Mouse (Mus musculus): ENCODE measurements around the gene Gm45808. TPM values are rescaled to one million over a fixed set of nuclear protein-coding genes. Genes with fewer than 3 reads are reported as not detected.
A peak's percentile ranks its signal among the peaks of the same experiment; 100 is the strongest.
"Not testable (repeated sequence)": the region's sequence is repeated elsewhere in the genome, so short reads cannot be mapped to it uniquely, and the experiment has no call there.

Gm45808 gene
- 1 to 10 TPM in 1 of 4 experiments, not detected in 3; 2.0 TPM for total RNA-seq (2022)

DNA sequence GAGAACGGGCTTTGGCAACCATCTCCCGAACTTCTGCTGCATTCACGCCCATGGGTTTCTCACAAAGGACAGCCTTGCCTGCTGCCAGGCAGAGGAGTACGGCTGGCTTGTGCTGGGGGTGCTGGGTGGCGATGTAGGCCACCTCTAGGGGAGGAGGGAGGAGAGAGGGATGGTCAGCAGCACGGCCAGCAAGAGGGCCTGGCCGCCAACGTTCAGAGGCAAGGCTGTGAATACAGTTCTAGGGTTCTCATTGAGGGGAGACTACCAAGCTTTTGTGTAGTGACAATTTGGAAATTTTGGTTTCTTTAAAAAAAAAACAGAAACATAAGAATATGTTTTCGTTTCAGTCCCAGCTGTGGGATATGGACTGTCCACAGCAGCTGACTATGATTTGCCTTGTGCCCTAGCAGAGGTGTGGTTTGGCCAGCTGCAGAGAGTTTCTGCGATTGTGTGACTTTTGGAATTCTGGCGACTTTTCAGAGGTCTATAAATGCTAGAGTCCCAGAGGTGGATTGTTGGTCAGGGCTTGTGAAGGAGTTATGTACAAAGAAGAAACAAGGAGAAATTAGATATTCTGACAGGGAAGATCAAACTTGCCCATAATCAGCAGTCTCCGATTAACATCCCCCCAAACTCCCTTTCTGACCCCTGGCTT lies at the start of gene Gm45808:
Gm45808 (minus strand) TSS at position 51 of the 655 bp plus-strand sequence.
- no peak for DNase-seq (ENCODE audit: low spot score in 2 of 2)

DNA sequence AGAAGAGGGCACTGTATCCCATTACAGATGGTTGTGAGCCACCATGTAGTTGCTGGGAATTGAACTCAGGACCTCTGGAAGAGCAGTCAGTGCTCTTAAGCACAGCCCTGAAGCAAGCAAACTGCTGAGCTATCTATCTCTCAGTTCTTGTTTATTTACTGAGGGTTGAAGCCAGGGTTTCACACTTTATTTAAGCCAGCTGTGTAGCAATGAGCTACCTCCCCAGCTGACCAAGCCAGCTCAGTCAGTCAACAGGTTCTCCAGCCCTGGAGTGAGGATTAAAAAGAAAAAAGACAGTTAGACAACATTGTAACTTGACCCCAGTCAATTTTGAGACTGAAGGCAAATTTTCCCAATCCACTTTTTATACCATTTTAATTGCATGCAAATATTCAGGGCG lies 49.1 kb upstream of the Gm45808 start:
- no peak for DNase-seq (ENCODE audit: low spot score in 2 of 2)

DNA sequence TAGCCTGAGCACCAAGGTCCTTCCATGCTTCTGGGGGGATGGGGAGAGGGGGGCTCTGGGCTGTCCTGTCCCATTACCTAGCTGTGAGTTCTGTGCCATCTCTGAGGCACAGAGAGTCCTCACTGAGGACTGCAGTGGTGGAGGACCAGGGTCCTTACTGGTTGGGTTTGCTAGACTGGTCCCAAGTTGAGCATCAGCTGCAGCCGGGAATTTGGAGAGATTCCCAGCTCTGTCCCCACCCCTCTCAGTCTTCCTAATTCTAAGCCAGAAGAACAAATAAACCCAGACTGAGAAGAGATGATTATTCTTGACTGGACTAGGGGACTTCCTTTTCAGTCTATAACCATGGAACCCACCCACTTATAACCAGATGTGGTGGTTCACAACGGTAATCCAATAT lies 44.0 kb upstream of the Gm45808 start:
- DNase-seq (ENCODE audit: low spot score in 2 of 2), result no peak

DNA sequence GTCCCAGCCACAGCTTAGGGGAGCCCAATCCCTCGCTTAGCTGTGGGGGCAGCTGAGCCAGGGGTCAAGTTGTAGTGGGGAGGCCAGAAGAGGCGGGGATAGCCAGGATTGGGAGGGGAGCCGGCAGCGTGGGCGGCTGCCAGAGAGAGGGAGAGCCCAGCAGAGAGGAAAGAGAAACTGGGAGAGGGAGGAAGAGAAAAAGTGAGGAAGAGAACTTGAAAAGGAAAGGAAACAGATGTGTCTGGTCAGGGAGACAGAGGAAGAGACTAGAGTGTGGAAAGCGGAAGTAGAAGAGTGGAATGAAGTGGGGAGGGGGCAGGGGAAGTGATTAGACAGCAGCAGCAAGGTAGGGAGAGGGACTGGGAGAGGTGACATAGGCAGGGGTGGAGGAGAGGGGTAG lies 42.9 kb upstream of the Gm45808 start:
- DNase-seq (ENCODE audit: low spot score in 2 of 2), result no peak

DNA sequence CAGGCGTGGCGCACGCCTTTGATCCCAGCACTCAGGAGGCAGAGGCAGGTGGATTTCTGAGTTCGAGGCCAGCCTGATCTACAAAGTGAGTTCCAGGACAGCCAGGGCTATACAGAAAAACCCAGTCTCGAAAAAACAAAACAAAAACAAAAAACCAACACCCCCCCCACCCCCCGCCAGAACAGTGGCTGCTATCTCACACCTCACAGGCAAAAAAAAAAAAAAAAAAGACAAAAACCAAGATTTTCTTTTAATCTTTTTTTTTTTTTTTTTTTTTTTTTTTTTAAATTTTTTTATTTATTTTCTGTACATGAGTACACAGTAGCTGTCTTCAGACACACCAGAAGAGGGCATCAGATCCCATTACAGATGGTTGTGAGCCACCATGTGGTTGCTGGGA lies 40.6 kb upstream of the Gm45808 start:
- DNase-seq (ENCODE audit: low spot score in 2 of 2), result not testable (repeated sequence)

DNA sequence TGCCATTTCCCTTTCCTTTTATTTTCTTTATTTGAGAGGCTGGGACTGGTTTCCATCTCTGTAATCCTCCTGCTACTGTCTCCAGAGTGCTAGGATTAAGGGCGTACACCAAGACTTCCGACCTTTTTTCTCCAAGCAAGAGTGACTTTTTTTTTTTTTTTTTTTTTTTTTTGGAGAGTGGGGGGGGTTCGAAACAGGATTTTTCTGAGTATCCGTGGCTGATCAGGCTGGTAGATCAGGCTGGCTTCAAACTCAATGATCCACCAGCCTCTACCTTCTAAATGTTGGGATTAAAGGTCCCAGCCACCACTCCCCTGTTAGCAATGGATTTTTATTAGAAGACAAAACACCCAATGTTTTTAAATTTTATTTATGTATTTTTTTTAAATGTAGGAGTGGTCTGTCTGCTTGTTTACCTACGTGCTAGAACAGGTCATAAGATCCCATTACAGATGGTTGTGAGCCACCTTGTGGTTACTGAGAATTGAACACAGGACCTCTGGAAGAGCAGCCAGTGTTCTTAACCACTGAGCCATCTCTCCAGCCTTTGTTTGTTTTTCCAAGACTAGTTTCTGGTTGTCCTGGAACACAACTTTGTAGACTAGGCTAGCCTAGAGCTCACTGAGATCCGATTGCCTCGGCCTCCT lies 40.0 kb upstream of the Gm45808 start:
- no peak for DNase-seq (ENCODE audit: low spot score in 2 of 2)

DNA sequence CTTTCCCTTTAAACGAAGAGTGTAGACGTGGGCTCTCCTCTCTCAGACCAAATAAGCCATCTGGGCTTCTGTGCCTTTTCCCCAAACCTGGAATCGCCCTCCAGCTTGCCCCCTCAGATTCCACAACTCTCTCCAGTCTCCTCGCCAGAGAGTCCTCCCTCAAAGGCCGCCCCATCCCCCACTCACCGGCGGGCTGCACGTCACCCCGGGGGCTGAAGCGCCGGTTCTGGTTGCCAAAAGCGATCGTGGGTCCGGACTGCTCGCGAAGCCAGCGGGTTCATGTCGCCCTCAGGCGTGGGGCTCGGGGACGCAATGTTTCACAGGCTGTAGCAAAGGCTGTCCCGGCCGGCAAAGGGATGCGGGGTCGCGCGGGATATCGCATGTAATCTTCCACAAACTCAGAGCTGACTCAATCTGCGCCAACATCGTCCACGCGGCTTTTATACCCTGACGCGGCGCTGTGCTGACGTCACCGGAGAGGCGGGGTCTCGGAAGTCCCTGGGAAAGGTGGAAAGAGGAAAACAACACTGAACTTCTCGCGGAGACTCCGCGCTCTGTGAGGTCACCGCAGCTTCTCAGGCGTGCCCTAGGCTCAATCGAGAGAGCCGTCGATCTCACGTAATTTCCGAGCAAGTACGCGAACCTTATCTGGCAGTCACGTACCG lies 39.3 kb upstream of the Gm45808 start, which contains the start of the genes Ppp1r15a and Plekha4:
Ppp1r15a (minus strand) TSS at position 460 of the 665 bp plus-strand sequence.
Plekha4 (plus strand) TSS at position 522 of the 665 bp plus-strand sequence.
- DNase-seq (ENCODE audit: low spot score in 2 of 2), result peak; percentile 90 to 95

DNA sequence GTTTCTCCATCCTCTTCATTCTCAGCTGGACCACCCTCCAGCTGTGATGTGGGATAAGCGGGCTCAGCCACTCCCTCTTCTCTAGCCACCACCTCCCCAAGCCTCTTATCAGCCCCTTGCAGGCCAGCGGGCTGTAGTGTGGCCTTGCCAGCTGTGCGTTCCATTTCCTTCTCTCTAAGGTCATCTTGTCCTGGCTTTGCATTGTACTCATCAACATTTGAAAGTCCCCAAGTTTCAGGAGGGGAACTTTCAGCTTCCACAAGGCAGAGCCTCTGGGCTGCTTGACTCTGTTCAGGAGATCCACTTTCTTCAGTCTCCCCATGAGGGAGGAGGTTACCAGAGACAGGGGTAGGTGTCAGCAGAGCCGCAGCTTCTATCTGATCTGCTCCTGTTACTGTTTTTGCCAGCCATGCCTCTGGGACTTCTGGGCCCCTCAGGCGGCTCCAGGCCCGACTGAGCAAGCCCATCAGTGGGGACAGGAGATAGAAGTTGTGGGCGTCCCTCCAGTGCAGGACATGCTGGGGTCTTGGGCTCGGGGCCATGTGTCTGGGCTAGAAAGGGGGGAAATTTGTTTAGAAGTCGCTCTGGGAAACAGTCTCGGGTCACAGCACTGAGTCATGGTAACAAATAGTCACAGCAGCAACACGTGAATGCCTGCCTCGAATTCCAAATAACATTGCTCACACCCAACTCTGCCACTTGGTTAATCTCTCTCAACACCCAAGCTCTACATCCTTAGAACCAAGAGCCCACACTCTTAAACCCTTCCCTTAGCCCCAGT lies 38.4 kb upstream of the Gm45808 start:
- DNase-seq (ENCODE audit: low spot score in 2 of 2), result no peak

DNA sequence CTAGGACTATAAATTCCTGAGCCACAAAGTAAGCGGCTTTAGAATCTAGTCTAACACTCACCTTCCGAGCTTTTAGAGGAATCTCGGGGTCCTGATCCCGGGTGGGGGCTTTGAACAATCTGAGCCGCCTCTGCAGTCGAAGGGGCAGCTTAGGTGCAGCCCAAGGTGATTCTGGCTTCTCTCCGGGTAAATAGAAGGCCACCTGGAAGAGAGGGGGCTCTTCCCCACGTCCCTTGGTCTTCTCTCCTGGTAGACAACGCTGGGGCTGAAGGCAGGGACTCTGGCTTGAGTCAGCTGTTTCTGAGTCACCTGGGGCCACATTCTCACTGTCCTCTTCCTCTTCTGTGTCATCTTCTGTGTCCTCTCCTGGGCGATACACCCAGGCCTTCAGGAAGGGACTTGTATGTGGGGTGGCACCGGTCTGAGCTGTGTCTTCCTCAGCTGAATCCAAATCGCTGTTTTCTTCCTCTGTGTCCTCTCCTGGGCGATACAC lies 37.1 kb upstream of the Gm45808 start:
- DNase-seq (ENCODE audit: low spot score in 2 of 2), result no peak

DNA sequence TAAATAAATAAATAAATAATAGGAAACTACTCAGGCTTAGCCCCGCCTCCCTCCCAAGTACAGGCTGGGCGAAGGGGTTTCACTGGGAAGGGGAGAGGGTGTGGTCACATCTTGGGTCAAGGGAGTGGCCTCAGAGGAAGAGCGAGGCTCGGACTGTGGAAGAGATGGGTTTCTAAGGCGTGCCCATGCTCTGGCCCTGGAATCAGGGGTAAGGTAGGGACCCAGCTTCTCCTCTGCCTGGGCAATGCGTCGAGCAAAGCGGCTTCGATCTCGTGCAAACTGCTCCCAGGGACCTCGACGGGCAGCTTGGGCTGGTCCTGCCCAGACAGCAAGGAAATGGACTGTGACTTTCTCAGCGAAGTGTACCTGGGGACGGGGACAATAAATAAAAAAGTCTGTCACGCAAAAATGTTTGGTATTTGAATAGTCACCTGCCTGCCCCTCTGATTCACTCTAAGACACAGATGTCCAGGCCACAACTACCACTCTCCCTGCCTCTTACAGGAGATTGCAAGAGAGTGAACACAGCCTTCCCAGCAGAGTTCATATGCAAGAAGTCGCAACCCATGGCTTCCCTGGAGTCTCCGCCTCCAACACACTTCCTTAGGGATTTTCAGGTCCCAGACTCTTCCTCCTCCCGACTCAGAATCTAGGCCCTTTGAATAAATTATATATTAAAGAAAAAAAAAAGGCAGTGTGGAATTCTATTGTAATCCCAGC lies 36.5 kb upstream of the Gm45808 start:
- no peak for DNase-seq (ENCODE audit: low spot score in 2 of 2)

DNA sequence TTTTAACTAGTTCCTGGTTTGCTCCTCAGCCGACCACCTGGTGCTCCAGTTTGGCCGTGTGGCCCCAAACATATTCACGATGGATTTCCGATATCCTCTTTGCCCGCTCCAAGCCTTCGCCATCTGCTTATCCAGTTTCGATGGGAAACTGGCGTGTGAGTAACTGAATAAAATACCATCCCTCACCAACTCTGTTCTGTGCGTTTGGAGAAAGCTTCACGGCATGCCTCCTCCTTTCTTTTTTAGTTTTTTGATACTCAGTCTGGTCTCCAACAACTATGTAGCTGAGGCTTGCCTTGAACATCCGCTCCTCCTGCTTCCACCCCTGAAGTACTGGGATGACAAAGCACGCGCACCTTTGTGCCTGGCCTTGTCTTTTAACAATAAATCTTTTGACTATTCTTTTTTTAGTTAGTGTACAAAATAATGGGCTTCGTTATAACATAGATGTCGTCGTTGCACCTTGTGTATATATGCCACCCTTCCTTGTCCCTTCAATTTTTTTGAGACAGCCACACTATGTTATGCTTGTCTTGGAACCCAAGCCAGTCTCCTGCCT lies 35.7 kb upstream of the Gm45808 start:
- no peak for DNase-seq (ENCODE audit: low spot score in 2 of 2)

DNA sequence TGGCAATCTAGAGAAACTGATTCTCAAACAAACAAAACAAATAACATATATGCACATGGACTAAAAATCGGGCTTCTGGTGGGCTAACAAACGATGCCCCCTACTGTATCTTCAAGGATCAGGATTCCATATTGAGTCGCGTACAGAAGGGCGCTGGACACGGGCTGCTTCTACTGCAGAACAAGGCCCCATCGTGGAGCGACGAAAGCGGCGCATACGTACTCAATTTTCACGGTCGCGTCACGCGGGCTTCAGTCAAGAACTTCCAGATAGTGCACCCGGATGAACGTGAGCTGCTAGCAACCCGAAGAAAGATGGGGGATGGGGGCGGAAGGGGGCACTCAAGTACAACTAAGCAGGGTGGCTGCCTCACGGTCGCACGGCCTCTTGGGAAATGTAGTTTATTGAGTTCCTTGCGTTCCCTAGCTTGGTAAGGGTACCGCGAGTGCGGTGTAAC lies 35.1 kb upstream of the Gm45808 start:
- DNase-seq (ENCODE audit: low spot score in 2 of 2), result peak; percentile 88 to 89

DNA sequence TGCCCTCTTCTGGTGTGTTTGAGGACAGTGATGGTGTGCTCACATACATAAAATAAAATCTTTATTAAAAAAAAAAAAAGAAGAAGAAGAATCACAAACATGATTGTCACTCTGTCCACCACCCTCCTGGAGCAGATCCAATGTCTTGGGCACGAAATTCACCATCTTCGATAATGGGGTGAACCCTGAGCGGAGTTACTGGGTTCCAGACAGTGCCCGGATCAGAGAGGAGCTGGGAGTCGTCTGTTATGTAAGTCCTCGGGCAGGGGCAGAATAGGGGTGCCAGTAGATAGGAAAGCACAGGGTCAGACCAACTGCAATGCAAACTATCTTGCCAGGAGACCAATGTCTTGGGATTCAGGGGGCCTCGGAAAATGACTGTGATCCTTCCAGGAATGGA lies 34.0 kb upstream of the Gm45808 start:
- no peak for DNase-seq (ENCODE audit: low spot score in 2 of 2)

DNA sequence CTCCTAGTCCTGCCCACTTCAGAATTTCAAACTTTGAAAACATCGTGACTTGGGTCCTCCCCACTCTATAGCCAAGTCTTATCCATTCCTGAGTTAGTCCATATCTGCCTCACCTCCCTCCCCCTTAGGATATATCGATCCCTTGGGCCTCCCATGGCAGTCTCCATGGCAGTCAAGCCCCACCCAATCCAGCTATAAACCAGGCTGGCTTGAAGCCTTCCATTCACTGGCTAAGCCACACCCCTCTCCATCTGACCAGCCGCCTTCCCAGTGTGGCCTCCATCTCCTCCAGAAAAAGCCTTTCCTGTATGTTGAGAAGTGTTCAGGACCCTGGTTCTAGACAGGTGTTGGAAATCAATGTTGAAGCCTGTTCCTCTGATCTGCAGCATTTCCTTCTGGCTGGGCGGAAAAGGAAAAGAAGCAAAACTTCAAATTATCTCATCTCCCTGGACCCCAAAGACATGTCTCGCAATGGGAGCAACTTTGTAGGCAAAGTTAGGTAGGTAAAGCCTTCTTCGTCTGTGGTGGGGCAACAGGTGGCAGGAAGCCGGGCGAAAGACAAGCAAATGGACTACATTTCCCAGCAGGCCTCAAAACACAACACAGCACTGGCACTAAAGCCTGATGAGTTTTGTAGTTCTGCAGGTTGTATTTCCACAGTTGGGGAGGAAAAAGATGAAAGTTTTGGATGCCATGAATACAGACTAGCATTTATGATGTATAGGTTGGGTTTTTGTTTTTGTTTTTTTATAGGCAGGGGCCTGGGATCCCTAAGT lies 32.9 kb upstream of the Gm45808 start:
- DNase-seq (ENCODE audit: low spot score in 2 of 2), result no peak

DNA sequence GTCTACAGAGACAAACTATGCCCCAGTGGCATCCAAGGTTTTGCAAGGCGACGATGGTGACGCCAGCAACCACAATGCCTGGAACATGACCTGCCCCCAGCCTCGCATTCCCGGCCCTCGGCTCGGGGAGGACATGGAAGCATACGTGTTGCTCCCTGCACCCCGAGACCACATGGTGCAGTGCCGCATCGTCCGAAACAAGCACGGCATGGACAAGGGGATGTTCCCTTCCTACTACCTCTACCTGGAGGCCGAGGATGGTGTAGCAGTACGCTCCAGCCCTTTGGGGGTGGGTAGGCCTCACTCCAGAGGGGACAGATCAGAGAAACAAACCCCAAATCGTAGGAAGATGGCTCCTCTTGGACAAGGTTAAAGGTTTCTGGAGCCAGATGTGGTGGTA lies 32.0 kb upstream of the Gm45808 start:
- DNase-seq (ENCODE audit: low spot score in 2 of 2), result no peak

DNA sequence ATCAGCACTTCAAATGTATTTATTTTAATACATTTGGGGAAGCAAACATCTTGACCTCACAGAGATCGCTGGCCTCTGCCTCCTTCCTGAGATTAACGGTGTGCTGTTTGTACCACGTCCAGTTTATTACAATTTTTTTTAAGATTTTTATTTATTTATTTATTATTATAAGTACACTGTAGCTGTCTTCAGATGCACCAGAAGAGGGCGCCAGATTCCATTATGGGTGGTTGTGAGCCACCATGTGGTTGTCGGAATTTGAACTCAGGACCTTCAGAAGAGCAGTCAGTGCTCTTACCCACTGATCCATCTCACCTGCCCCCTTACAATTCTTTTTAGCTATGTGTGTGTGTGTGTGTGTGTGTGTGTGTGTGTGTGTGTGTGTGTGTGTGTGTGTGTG lies 30.2 kb upstream of the Gm45808 start:
- DNase-seq (ENCODE audit: low spot score in 2 of 2), result not testable (repeated sequence)

DNA sequence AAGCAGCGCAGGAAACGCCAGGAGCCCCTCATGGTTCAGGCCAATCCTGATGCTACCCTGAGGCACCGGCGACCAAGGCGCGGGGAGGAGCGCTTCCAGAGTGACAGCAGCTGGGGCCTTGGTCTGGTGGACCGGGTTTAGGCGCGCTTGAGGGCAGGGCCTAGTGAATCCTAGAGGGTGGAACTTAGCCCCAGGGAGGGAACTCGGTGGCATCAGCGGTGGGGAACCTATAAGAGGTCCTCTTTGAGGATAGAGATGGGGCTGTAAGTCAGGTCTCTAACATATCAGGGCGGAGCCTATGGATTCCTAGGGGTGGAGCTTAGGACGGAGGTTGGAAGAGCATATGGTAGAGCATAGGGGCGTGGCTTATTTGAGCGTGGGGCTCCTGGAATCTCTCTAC lies 28.8 kb upstream of the Gm45808 start:
- no peak for DNase-seq (ENCODE audit: low spot score in 2 of 2)

DNA sequence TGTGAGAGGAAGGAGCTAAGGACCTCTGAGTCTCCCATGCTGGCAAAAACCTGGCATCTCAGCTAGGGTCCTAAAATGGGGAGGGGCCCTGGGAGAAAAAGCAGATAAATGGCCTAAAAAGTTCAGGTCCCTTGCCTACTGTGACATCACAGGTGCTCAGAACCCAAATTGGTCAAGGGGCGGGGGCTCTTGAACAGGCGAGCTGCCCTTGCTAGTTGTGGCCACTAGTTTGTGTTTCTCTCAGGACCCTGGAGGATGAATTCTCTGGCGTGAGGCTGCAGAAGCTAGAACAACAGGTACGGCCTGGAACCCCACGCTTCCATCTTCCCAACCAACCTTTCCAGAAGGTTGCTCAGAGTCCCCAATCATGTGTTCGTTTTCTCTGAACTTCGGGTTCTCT lies 27.8 kb upstream of the Gm45808 start:
- no peak for DNase-seq (ENCODE audit: low spot score in 2 of 2)

DNA sequence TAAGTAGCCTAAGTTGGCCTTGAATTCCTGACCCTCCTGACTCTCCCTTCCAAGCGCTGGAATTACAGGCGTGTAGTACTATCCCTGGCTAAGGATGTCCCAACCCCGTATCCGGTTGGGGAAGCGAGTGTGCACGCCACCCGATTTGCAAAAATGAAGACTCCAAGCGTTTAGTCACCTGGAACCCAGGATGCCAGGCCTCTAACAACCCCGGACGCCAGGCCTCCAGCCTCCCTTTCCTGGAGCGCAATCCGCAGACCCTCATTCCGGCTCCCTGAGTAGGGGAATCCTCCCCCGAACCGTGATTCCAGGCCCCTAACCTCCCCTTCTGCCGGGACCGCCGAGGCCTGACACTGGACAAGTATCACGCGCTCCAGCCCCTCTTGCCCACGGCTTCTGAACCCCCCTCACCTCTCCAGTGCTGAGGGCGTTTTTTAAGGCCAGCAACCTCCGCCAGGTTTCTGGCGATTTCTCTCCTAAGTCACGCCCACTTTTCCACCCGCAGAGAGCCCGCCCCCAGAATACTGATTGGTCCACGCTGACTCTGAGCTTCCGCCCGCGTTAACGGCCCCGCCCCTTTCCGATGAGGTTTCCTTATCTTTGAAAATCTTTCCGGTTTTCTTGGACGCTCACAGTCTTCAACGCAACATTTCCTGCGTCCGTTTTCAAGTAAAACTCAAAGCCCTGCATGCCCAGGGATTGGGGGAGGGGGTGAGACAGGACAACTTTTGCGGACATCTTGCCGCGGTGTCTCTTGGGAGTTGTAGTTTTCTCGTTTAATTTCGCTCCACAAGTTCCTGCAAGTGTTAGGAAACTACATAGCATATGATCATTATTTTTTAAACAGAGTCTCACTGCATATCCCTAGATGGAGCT lies 23.5 kb upstream of the Gm45808 start, which contains the start of gene Nucb1:
Nucb1 (minus strand) TSS at position 495 of the 876 bp plus-strand sequence.
- DNase-seq (ENCODE audit: low spot score in 2 of 2), result peak; percentile 86 to 87
